Mouse (Mus musculus) Patski (cell line): ENCODE data around the gene Xab2. TPM values are rescaled to one million over a fixed set of nuclear protein-coding genes. Genes with fewer than 3 reads are reported as not detected.

ENCODE experiments used
- ATAC-seq: fragments of 100-300 bp; one replicate; pipeline ENCODE4 v1.8.0; 2021
- CTCF ChIA-PET: fragments of 350-600 bp; sonication (Branson Sonifier 250); formaldehyde crosslinking; loops from one replicate; lab custom pipeline; 2022; ENCODE audit warnings: inconsistent platforms; lab: Charles Lee
- POLR2A ChIA-PET: fragments of 350-600 bp; sonication (Branson Sonifier 250); formaldehyde crosslinking; loops from one replicate; lab custom pipeline; 2022; ENCODE audit warnings: antibody characterized with exemption, inconsistent platforms; lab: Charles Lee
- DNase-seq: peaks from one replicate; pipeline ENCODE4 v3.0.0-alpha.2; 2011; ENCODE audit warnings: low read depth, low spot score
- H3K27me3 ChIP-seq: fragments of 371-371 bp; one replicate; pipeline ENCODE4 v1.5.1; 2021
- CTCF ChIP-seq: fragments of 100-300 bp; IDR thresholded peaks from one replicate; pipeline ENCODE4 v1.5.1; 2021
- in situ Hi-C: fragments of 300-500 bp; cut with MboI; formaldehyde crosslinking; loops from 3 replicates; pipeline ENCODE4 v1.11.1; 2018; ENCODE audit warnings: low pct_unique_long_range_greater_than_20kb, mixed read lengths
- polyA plus RNA-seq: library from polyadenylated mRNA; unstranded; gene quantifications from one replicate; pipeline ENCODE4 v1.2.3, GENCODE M21; 2021

The Xab2 gene
- polyA plus RNA-seq, 1 experiment from 2014 or later = 48.4 TPM

GRCm38 (mm10) chr8:3648990-3649389 lies 27.9 kb upstream of the Xab2 start:
- POLR2A ChIA-PET = interaction anchor here (0.7 kb wide), 1 partner anchor 8 kb away, joined by 7 read pairs; no protein-coding TSS in a partner anchor
- in situ Hi-C loops = no loop called here
- no peak for TF ChIP-seq CTCF

DNA sequence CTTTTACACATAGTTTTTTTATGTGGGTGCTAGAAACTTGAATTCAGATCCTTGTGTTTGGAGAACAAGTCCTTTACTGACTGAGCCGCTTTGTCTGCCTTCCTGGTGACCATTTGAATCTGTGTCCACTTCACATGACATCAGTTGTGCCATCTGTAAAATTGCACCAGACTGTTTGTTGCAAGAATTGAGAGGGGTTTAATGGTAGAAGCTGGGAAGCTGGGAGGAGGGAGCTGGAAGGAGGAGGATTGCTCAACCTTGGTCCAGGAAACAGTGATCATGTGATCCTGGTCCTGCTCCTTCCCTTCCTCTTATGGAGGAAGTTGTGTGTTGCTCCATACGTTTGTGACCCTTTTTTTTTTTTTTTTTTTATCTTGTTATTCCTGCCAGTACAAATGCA lies 27.2 kb upstream of the Xab2 start:
- in situ Hi-C loops = no loop called here
- no peak for TF ChIP-seq CTCF
- H3K27me3 ChIP-seq = no peaks in the 10 kb centered on the region
- POLR2A ChIA-PET = interaction anchor here (0.7 kb wide), 1 partner anchor 8 kb away, joined by 7 read pairs; no protein-coding TSS in a partner anchor
- ATAC-seq (no peak), DNase-seq (no peak)
- CTCF ChIA-PET = interaction anchor here (1.6 to 2.9 kb wide), 4 partner anchors 9 to 24 kb away, joined by 4 to 10 read pairs (median 8); partner anchors contain the start of gene Fcor

More at GRCm38 (mm10) chr8:3648990-3649389, 27.9 kb upstream of the Xab2 start:
- DNase-seq (no peak), ATAC-seq (no peak)
- H3K27me3 ChIP-seq = no peaks in the 10 kb centered on the region
- CTCF ChIA-PET = interaction anchor here (1.6 to 2.9 kb wide), 3 partner anchors 8 to 23 kb away, joined by 4 to 10 read pairs (median 10); partner anchors contain the start of gene Fcor

DNA sequence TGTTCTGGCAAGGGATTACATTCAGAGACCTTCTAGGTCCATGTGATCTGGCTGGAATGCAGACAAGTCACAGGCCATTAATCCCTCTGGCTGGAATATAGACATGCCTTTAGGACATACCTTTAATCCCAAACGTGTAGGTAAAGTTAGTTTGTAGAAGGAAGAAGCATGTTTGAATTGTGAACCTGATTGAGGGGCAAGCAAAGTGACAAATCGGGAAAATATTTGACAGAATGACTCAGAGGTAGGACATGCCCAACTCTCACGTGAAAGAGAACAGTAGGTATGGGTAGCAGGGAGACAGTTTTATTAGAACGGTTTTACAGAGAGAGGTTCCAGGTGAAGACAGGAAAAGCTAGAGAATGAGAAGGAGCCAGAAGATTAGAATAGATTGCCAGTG lies 26.4 kb upstream of the Xab2 start:
- ATAC-seq (peak; percentile 50), DNase-seq (no peak)
- in situ Hi-C loops = no loop called here
- ChIA-PET CTCF (interaction anchor here (1.1 to 2.9 kb wide), 5 partner anchors 9 to 24 kb away, joined by 3 to 10 read pairs (median 6); partner anchors contain the start of gene Fcor), POLR2A (no interaction called here)
- no peak for TF ChIP-seq CTCF
- no peaks in the 10 kb centered on the region for H3K27me3 ChIP-seq

DNA sequence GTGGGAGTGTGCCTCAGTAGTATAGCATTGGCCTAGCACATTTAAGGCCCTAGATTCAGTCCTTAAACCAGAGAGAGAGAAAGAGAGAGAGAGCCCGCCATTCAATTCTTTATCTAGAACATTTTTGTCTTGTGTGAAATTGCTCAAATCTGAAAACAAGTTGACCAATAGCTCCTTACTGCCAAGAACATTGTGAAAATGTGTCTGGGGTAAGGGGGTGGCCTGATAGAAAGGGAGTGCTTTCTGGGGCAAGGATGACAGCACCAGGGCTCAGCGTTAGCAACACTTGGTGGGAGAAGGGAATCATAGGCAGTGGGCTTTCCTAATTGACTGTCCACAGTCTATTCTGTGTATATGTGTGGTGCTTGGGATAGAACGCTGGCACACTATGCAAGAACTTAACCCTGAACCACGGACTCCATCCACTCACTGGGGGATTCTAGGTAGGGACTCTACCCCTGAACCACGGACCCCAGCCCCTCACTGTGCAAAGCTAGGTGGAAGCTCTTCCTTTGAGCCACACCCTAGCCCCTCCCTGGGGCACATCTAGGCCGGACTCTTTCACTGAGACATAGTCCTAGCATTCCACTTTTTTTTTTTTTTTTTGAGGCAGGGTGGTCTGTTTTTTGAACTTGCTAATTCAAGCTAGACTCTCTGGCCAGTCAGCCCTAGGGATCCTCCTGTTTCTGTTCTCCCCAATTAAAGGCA lies 25.9 kb upstream of the Xab2 start:
- in situ Hi-C loops = no loop called here
- no peak for TF ChIP-seq CTCF
- DNase-seq (no peak), ATAC-seq (peak; percentile 15)
- ChIA-PET CTCF (interaction anchor here (1.1 to 2.9 kb wide), 4 partner anchors 10 to 25 kb away, joined by 3 to 10 read pairs (median 8); partner anchors contain the start of gene Fcor), POLR2A (no interaction called here)
- no peaks in the 10 kb centered on the region for H3K27me3 ChIP-seq

DNA sequence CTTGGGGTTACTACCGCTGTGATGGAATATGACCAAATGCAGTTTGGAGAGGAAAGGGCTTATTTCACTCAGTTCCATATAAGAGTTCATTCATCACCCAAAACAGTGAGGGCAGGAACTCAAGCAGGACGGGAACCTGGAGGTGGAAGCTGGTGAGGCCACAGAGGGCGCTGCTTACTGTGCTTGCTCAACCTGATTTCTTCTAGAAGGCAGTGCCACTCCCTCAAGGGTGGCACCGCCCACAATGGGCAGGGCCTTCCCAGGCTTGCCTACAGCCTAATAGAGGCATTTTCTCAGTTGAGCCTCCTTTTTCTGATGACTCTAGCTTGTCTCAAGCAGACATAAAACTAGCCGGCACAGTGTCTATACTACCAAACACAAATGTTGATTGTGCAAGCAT lies 24.7 kb upstream of the Xab2 start:
- no peak for ATAC-seq
- ChIA-PET CTCF (interaction anchor here (0.7 to 1.0 kb wide), 3 partner anchors 10 to 26 kb away, joined by 3 to 4 read pairs (median 3); partner anchors contain the start of genes Fcor and Retn), POLR2A (interaction anchor here (0.9 kb wide), 1 partner anchor 15 kb away, joined by 3 read pairs; the partner anchor contains the start of gene Stxbp2)
- no peaks in the 10 kb centered on the region for H3K27me3 ChIP-seq
- DNase-seq = no peak
- no peak for TF ChIP-seq CTCF
- in situ Hi-C loops = no loop called here

DNA sequence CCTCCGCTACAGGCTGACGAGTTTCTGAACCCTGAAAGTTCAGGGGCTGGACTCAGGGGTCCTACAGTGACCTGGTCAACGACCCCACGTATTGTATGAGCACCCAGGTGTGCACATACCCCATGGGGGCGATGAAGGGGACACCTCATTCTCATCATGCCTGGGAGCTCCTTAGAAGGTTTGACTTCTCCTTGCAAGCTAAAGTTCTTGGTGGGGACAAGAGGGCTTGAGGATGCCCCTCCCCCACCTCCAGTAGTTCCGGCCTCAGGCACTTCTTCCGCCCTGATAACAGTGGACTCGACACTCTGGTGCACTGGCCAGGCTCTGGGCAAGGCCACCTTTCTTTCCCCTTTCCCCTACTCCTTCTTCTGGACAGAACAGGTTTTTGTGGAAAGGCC lies 10.4 kb upstream of the Xab2 start:
- POLR2A ChIA-PET = interaction anchor here (0.9 to 1.6 kb wide), 4 partner anchors 8 to 34 kb away, joined by 3 read pairs; partner anchors contain the start of gene Mcemp1
- H3K27me3 ChIP-seq = no peaks in the 10 kb centered on the region
- CTCF ChIA-PET = interaction anchor here (1.1 to 6.4 kb wide), 4 partner anchors 9 to 44 kb away, joined by 4 to 41 read pairs (median 4); partner anchors contain the start of genes Fcor and Trappc5
- in situ Hi-C loops = no loop called here
- no peak for TF ChIP-seq CTCF
- no peak for DNase-seq
- peak; percentile 22 for ATAC-seq

GRCm38 (mm10) chr8:3630647-3631477 lies 9.7 kb upstream of the Xab2 start, which contains the start of gene Stxbp2:
Gene Stxbp2, plus strand, starts transcription at chr8:3630955.
- POLR2A ChIA-PET = interaction anchor here (1.0 to 1.6 kb wide), 3 partner anchors 15 to 34 kb away, joined by 3 read pairs; partner anchors contain the start of gene Mcemp1
- TF ChIP-seq CTCF = no peak
- in situ Hi-C loops = no loop called here
- ATAC-seq (peak; percentile 91), DNase-seq (no peak)
- H3K27me3 ChIP-seq = no peaks in the 10 kb centered on the region
- CTCF ChIA-PET = interaction anchor here (1.1 to 6.4 kb wide), 4 partner anchors 10 to 45 kb away, joined by 4 to 41 read pairs (median 12); partner anchors contain the start of genes Fcor and Trappc5

GRCm38 (mm10) chr8:3628014-3628413 lies 6.9 kb upstream of the Xab2 start:
- H3K27me3 ChIP-seq = no peaks in the 10 kb centered on the region
- no peak for TF ChIP-seq CTCF
- ChIA-PET CTCF (interaction anchor here (0.7 to 6.4 kb wide), 9 partner anchors 10 to 161 kb away, joined by 3 to 41 read pairs (median 4); partner anchors contain the start of genes Fcor and Trappc5), POLR2A (no interaction called here)
- in situ Hi-C loops = loop anchor here (5.0 kb wide), 2 partner anchors 44 to 71 kb away; partner anchors contain the start of gene Fcor
- ATAC-seq (no peak), DNase-seq (no peak)

GRCm38 (mm10) chr8:3626971-3627370 lies 5.9 kb upstream of the Xab2 start:
- ChIA-PET CTCF (interaction anchor here (1.9 to 6.4 kb wide), 3 partner anchors 30 to 49 kb away, joined by 5 to 41 read pairs (median 20); partner anchors contain the start of genes Fcor and Trappc5), POLR2A (no interaction called here)
- in situ Hi-C loops = loop anchor here (5.0 kb wide), 2 partner anchors 45 to 70 kb away; partner anchors contain the start of gene Fcor
- no peak for TF ChIP-seq CTCF
- ATAC-seq (no peak), DNase-seq (no peak)
- H3K27me3 ChIP-seq = no peaks in the 10 kb centered on the region
